Mouse (Mus musculus) MEL (cell line): ENCODE measurements around the gene Nucks1.

Experiments used
- CTCF ChIP-seq, 3 experiments: IDR thresholded peaks in 2 of 3; conservative IDR thresholded peaks in 1 of 3; 2 replicates each; pipeline ENCODE4 v1.5.1; 2011 to 2012; ENCODE audit warnings: low read length in 3 of 3, low read depth in 2 of 3, mild to moderate bottlenecking in 2 of 3, improper control_type of control experiment in 1 of 3, inconsistent platforms in 1 of 3, mixed read lengths in 1 of 3, moderate library complexity in 1 of 3; ENCODE audit not compliant: control insufficient read depth in 1 of 3, insufficient read depth in 1 of 3, poor library complexity in 1 of 3, severe bottlenecking in 1 of 3
- GATA1 ChIP-seq: IDR thresholded peaks from 2 replicates; pipeline ENCODE4 v1.6.1; 2011; ENCODE audit warnings: low read depth, low read length, improper control_type of control experiment
- POLR2A ChIP-seq, 2 experiments: IDR thresholded peaks; 2 replicates each; pipeline ENCODE4 v1.6.1; 2011 to 2012; ENCODE audit warnings: low read length in 2 of 2, mild to moderate bottlenecking in 2 of 2, control low read depth in 1 of 2, improper control_type of control experiment in 1 of 2, low read depth in 1 of 2, moderate library complexity in 1 of 2; ENCODE audit not compliant: control insufficient read depth in 1 of 2, insufficient read depth in 1 of 2, poor library complexity in 1 of 2
- RAD21 ChIP-seq: IDR thresholded peaks from 2 replicates; pipeline ENCODE4 v1.6.1; 2011; ENCODE audit warnings: mild to moderate bottlenecking, low read depth, low read length, improper control_type of control experiment

- TF ChIP-seq RAD21 (no peak), POLR2A (IDR thresholded peaks at IDR 0.05; ENCODE audit: control insufficient read depth in 1 of 2, insufficient read depth in 1 of 2, low read depth in 1 of 2, low read length in 2 of 2, poor library complexity in 1 of 2) (no peak), CTCF (IDR thresholded peaks at IDR 0.05 in 2 of 3, conservative IDR thresholded peaks at IDR 0.05 in 1 of 3; ENCODE audit: control insufficient read depth in 1 of 3, insufficient read depth in 1 of 3, low read depth in 2 of 3, low read length in 3 of 3, poor library complexity in 1 of 3, severe bottlenecking in 1 of 3) (no peak), GATA1 (no peak)
Measured at GRCm38 (mm10) chr1:131957416-131957815, 47.1 kb downstream of the Nucks1 start.
